Mouse (Mus musculus) CD4-positive naive resting alpha-beta T cell, adult 76 days (primary cell): Measurements from ENCODE around the gene Cks1brt. TPM values are rescaled to one million over a fixed set of nuclear protein-coding genes. Genes with fewer than 3 reads are reported as not detected.

Experiments used
- total RNA-seq: library from RNA; stranded (reverse); gene quantifications from one replicate; pipeline ENCODE4 v1.2.4, GENCODE M21; 2023

The Cks1brt gene
- total RNA-seq: not detected

DNA sequence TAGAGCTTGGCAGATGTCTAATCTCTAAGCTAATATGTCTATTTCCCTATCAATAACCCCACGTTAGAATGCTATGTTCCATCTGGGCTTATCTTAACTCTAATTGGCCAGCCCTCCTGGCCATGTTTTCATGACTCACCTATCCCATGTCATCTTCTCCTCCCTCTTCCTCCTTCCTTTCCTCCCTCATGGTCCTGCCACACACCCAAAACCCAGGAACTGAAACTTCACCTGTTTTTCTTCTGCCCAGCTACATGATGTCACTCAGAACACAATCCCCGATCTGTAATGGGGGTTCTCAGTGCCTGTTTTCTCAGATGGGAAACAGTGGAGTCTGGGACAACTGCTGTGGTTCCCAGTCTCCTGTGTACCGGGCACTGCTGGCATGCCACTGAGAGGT lies at the start of gene Cks1brt:
Gene Cks1brt (plus strand): TSS at position 301 of the 400 bp plus-strand sequence.

DNA sequence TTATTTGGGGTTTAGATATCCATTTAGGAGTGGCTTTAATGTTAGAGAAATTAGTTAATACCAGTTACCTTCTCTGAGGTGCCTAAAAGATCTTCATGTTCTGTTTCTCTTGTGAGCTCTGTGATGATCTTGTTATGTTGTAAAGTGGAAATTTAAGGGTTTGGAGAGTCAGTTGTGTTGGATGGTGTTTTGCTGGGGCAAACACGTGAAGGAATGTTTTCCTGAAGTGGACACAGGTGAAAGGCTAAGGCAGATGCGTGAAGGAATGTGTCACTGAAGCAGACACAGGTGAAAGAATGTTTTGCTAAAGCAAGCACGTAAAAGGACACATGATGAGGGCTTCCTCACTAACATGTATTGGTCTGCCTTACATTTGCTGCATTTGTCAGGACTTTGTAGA lies 28.7 kb upstream of the Cks1brt start, which contains the start of gene Zfp791:
Gene Zfp791 (minus strand): TSS at position 101 of the 400 bp plus-strand sequence.

Other genes with a start within 250 kb of the Cks1brt start
- 0.62 TPM for gene Klf1, start 250.0 kb upstream of the Cks1brt start, total RNA-seq
- 8.8 TPM for gene Dnase2a, start 243.4 kb upstream of the Cks1brt start, total RNA-seq
- gene Mast1, start 214.6 kb upstream of the Cks1brt start, total RNA-seq: 0.15 TPM
- not detected for gene Rtbdn, start 204.9 kb upstream of the Cks1brt start, total RNA-seq
- gene Gm49661, start 182.5 kb upstream of the Cks1brt start, total RNA-seq: not detected
- gene Prdx2, start 182.3 kb upstream of the Cks1brt start, total RNA-seq: 57.7 TPM
- 28.2 TPM for gene Rnaseh2a, start 182.2 kb upstream of the Cks1brt start, total RNA-seq
- gene Junb, start 173.2 kb upstream of the Cks1brt start, total RNA-seq: 1,783 TPM
- 6.6 TPM for gene Hook2, start 161.3 kb upstream of the Cks1brt start, total RNA-seq
- not detected for gene Best2, start 137.4 kb upstream of the Cks1brt start, total RNA-seq
- 55.2 TPM for gene Asna1, start 126.6 kb upstream of the Cks1brt start, total RNA-seq
- gene Trir, start 125.1 kb upstream of the Cks1brt start, total RNA-seq: 167 TPM
- gene Tnpo2, start 115.0 kb upstream of the Cks1brt start, total RNA-seq: 68.9 TPM
- gene Fbxw9, start 91.9 kb upstream of the Cks1brt start, total RNA-seq: 6.9 TPM
- gene Gm5741, start 83.9 kb upstream of the Cks1brt start, total RNA-seq: not detected
- 115 TPM for gene Dhps, start 80.2 kb upstream of the Cks1brt start, total RNA-seq
- gene Wdr83os, start 71.2 kb upstream of the Cks1brt start, total RNA-seq: 60.0 TPM
- gene Wdr83, start 70.6 kb upstream of the Cks1brt start, total RNA-seq: 11.5 TPM
- 113 TPM for gene Man2b1, start 68.7 kb upstream of the Cks1brt start, total RNA-seq
- not detected for gene Zfp791, start 28.8 kb upstream of the Cks1brt start, total RNA-seq
- not detected for gene Olfr371, start 74.1 kb downstream of the Cks1brt start, total RNA-seq
- 57.7 TPM for gene Orc6, start 147.7 kb downstream of the Cks1brt start, total RNA-seq
- gene Vps35, start 147.9 kb downstream of the Cks1brt start, total RNA-seq: 55.6 TPM
- 0.73 TPM for gene Mylk3, start 234.4 kb downstream of the Cks1brt start, total RNA-seq